ENCODE assay signal across 36 mouse cellular contexts in genomic region chr9:121740490-121740889, GRCm38 (mm10). TPM values are rescaled to one million over a fixed set of nuclear protein-coding genes. Genes with fewer than 3 reads are reported as not detected.
"Had no signal": no experiment of that assay in that cellular context is flagged by ENCODE, and none has a peak within 500 bp of the region (broad histone marks: within the 10 kb centered on the region; RNA-seq: fewer than 3 reads in every experiment).

No protein-coding gene starts in this region.

- H3K27ac ChIP-seq: heart, embryonic 13.5 days; heart, embryonic 15.5 days; hindbrain, embryonic 10.5 days; hindbrain, embryonic 12.5 days; hindbrain, embryonic 13.5 days; hindbrain, embryonic 14.5 days; hindbrain, embryonic 15.5 days; hindbrain, postnatal 0 days; intestine, embryonic 15.5 days; kidney, embryonic 15.5 days; kidney, postnatal 0 days; layer of hippocampus, adult 2 months; left cerebral cortex, adult 2 months had no signal

- H3K9me3 ChIP-seq: heart, embryonic 12.5 days; heart, embryonic 13.5 days; heart, embryonic 15.5 days; hindbrain, embryonic 10.5 days; hindbrain, embryonic 12.5 days; hindbrain, embryonic 13.5 days; hindbrain, embryonic 15.5 days; intestine, embryonic 15.5 days; kidney, embryonic 15.5 days had no signal

- H3K27me3 ChIP-seq: heart, embryonic 12.5 days; heart, embryonic 13.5 days; heart, embryonic 15.5 days; hindbrain, embryonic 12.5 days; hindbrain, embryonic 13.5 days; hindbrain, embryonic 15.5 days; intestine, embryonic 15.5 days; kidney, embryonic 15.5 days had no signal

- H3K4me3 ChIP-seq: heart, embryonic 12.5 days; heart, embryonic 13.5 days; heart, embryonic 15.5 days; hindbrain, embryonic 10.5 days; hindbrain, embryonic 12.5 days; hindbrain, embryonic 13.5 days; hindbrain, embryonic 15.5 days; intestine, embryonic 15.5 days; kidney, embryonic 15.5 days; layer of hippocampus, adult 2 months; left cerebral cortex, adult 2 months had no signal

- ATAC-seq: hindbrain, embryonic 16.5 days; hindbrain, postnatal 0 days; intestine, embryonic 15.5 days; intestine, embryonic 16.5 days; intestine, postnatal 0 days had no signal

- H3K9ac ChIP-seq: heart, embryonic 12.5 days; heart, embryonic 13.5 days; heart, embryonic 15.5 days; hindbrain, embryonic 12.5 days; hindbrain, embryonic 13.5 days; hindbrain, embryonic 14.5 days; hindbrain, embryonic 15.5 days; intestine, embryonic 15.5 days; kidney, embryonic 15.5 days had no signal

- H3K4me2 ChIP-seq: heart, embryonic 11.5 days; heart, embryonic 12.5 days; heart, embryonic 13.5 days; heart, embryonic 15.5 days; hindbrain, embryonic 12.5 days; hindbrain, embryonic 13.5 days; hindbrain, embryonic 14.5 days; hindbrain, embryonic 15.5 days; intestine, embryonic 15.5 days; kidney, embryonic 15.5 days had no signal

- H3K4me1 ChIP-seq: heart, embryonic 12.5 days; heart, embryonic 13.5 days; heart, embryonic 15.5 days; hindbrain, embryonic 10.5 days; hindbrain, embryonic 12.5 days; hindbrain, embryonic 13.5 days; hindbrain, embryonic 15.5 days; intestine, embryonic 15.5 days; kidney, embryonic 15.5 days had no signal

- DNase-seq: heart, postnatal 10 days; heart, postnatal 14 days; heart, postnatal 36 days; heart, postnatal 4 days; kidney, adult 11 months; kidney, adult 18-20 months; kidney, adult 2 months; kidney, adult 8-10 months; kidney, adult 9 months; kidney, postnatal 10 days; kidney, postnatal 14 days; kidney, postnatal 25 days; kidney, postnatal 36 days; kidney, postnatal 4 days; layer of hippocampus, adult 9-11 months; layer of hippocampus, postnatal 36 days had no signal

RNA-seq across cellular contexts. Expression of gene Klhl40, which starts 36.9 kb away (rescaled TPM):
- total RNA-seq: hematopoietic stem cell, adult 5-6 weeks had no signal
- polyA plus RNA-seq: inflammation-experienced regulatory T-cells, adult 6 months; kidney, postnatal 0 days had no signal
